Mouse (Mus musculus) E14TG2a.4 (cell line): ENCODE data around the gene Pstpip1.

Experiments used
- H3K27me3 ChIP-seq: 2 replicates; pipeline ENCODE4 v1.6.1; 2014; ENCODE audit warnings: low read length, control low read depth; ENCODE audit not compliant: insufficient read depth
- H3K36me3 ChIP-seq: 2 replicates; pipeline ENCODE4 v1.6.1; 2014; ENCODE audit warnings: low read length, control low read depth; ENCODE audit not compliant: insufficient read depth
- H3K4me1 ChIP-seq: replicated peaks from 2 replicates; pipeline ENCODE4 v1.6.1; 2014; ENCODE audit warnings: low read depth, low read length, control low read depth
- H3K4me3 ChIP-seq: replicated peaks from 2 replicates; pipeline ENCODE4 v1.5.1; 2014; ENCODE audit warnings: mild to moderate bottlenecking, low read length
- H3K9me3 ChIP-seq: 2 replicates; pipeline ENCODE4 v1.6.1; 2014; ENCODE audit warnings: low read length, control low read depth
- CTCF ChIP-seq: conservative IDR thresholded peaks from 2 replicates; pipeline ENCODE4 v1.5.1; 2014; ENCODE audit warnings: low read length
- NANOG ChIP-seq: IDR thresholded peaks from 2 replicates; pipeline ENCODE4 v1.6.1; 2014; ENCODE audit warnings: borderline replicate concordance, low read length, mixed read lengths
- POU5F1 ChIP-seq: IDR thresholded peaks from 2 replicates; pipeline ENCODE4 v1.6.1; 2014; ENCODE audit warnings: low read length, borderline replicate concordance

Pstpip1 gene

DNA sequence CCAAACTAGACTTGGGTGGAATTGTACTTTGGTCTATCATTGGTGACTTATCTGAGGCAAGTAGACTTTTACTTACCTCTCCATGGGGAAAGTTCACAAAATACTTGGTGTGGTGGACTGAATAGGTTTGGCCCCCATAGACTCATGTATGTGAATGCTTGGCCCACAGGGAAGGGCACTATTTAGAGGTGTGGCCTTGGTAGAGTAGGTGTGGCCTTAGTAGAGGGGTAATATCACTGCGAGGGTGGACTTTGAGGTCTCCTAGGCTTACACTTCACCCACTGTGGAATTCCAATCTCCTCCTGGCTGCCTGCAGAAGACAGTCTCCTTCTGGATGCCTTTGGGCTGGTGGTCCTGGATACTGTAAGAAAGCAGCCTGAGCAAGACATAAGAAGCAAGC is 21.1 kb upstream of the Pstpip1 start:
- H3K36me3 ChIP-seq, result no peaks in the 10 kb centered on the region
- H3K27me3 ChIP-seq, result no peaks in the 10 kb centered on the region
- TF ChIP-seq POU5F1 (no peak), CTCF (no peak), NANOG (no peak)
- H3K4me3 ChIP-seq, result no peak overlapping the region
- H3K9me3 ChIP-seq, result peaks cover 9% of the 10 kb centered on the region
- peaks cover 47% of the 10 kb centered on the region for H3K4me1 ChIP-seq

DNA sequence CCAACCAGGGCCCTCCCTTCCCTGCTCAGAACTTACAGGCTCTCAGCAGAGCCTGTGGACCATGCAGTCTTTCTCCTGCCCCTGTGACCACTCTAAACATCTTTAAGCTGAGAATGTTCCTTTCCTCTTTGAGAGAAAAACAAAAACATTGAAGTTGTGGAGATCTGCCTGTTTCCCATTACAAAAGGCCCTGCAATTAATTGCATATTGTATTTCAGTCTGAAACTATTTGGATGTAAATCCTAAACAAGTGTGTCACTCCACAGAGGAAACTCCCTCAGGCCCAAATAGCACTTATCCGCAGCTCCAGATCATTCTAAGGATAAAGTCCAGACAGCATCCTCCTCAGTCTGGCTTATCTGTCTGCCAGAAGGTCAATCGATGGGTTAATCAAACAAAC is 16.9 kb upstream of the Pstpip1 start:
- no peaks in the 10 kb centered on the region for H3K27me3 ChIP-seq
- H3K9me3 ChIP-seq, result peaks cover 9% of the 10 kb centered on the region
- TF ChIP-seq POU5F1 (no peak), CTCF (no peak), NANOG (no peak; the same call in 1 of the 2 replicates)
- peaks cover 67% of the 10 kb centered on the region for H3K4me1 ChIP-seq
- no peaks in the 10 kb centered on the region for H3K36me3 ChIP-seq
- H3K4me3 ChIP-seq, result no peak overlapping the region

DNA sequence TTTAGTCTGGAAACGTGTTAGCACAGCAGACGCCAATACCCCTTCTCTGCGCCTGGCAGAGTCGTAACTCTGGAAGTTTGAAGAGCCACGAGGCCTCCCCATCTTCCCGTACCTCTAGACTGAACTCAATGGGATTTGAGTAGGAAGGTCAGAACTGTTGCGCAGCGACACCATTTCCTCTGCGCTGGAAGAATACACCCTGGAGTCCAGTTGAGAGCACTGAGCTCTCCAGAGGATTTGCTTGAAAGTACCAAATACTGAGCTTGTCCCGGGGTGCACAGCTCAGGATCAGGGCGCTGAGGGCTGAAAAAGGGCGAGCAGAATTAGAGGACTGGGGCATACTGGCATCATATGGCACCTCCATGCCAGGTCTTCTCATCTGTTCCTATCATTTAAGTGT is 14.9 kb upstream of the Pstpip1 start:
- peak overlapping the region; percentile 78 for H3K4me3 ChIP-seq
- H3K9me3 ChIP-seq, result no peaks in the 10 kb centered on the region
- peaks cover 6% of the 10 kb centered on the region; the same call in 1 of the 2 replicates for H3K27me3 ChIP-seq
- H3K4me1 ChIP-seq, result peaks cover 56% of the 10 kb centered on the region
- TF ChIP-seq POU5F1 (no peak), CTCF (no peak), NANOG (peak; percentile 14; the same call in 1 of the 2 replicates)
- H3K36me3 ChIP-seq, result no peaks in the 10 kb centered on the region

DNA sequence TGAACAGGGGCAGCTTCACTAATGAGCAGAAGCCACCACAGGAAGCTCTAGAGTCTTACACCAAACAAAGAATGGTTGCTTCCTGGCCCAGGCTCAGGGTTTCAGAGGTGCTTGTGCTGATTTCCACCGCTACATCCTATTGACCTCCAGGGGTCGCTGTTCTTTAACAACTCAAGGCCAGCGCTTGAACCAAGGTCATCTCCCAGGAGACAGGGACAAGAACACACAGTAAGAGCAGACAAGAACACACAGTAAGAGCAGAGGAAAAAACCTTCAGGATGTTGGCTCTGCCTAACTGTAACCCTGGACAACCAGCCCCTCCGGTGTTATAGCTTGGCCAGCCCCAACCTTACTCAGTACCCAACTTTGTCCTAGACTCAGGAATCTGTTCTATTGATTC is 14.5 kb upstream of the Pstpip1 start:
- peaks cover 52% of the 10 kb centered on the region for H3K4me1 ChIP-seq
- TF ChIP-seq POU5F1 (no peak), NANOG (no peak), CTCF (peak; percentile 89)
- peak overlapping the region; percentile 78 for H3K4me3 ChIP-seq
- H3K9me3 ChIP-seq, result no peaks in the 10 kb centered on the region
- H3K36me3 ChIP-seq, result no peaks in the 10 kb centered on the region
- peaks cover 6% of the 10 kb centered on the region; the same call in 1 of the 2 replicates for H3K27me3 ChIP-seq

DNA sequence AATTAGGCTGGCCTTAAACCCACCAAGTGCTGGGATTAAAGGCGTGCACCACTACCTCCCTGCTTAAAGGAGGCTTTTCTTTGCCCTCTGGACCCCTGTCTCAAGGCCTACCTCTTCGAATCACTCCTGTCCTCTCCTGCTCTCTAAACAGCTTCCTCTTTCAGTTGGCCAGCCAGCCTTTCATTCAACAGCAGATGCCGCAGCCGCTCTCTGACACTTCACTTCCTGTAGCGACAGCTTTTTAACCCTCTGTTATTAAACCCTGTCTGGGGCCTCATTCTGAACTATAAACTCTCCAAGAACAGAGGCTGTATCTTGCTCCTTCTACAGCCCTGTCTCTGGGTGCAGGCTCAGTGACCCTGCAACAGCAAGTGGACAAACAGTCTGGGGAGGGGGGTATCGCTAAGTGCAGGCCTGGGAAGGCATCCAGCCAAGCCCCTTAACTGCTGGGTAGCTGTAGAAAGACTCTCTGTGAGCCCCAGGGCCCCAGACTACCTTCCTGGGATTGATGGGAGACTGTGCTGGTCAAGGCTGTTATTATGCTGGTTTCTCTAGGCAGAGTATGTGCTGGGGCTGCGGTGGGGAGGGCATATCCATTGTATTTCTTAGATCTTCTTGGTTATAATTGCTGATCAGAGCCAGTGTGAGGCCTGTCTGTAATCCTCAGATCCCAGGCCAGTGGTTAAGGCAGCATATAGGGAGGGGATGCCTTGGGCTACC is 13.7 kb upstream of the Pstpip1 start:
- no peaks in the 10 kb centered on the region for H3K36me3 ChIP-seq
- H3K9me3 ChIP-seq, result no peaks in the 10 kb centered on the region
- H3K27me3 ChIP-seq, result peaks cover 6% of the 10 kb centered on the region; the same call in 1 of the 2 replicates
- peaks cover 46% of the 10 kb centered on the region for H3K4me1 ChIP-seq
- TF ChIP-seq CTCF (no peak), POU5F1 (no peak), NANOG (no peak)
- H3K4me3 ChIP-seq, result no peak overlapping the region; the same call in 1 of the 2 replicates

DNA sequence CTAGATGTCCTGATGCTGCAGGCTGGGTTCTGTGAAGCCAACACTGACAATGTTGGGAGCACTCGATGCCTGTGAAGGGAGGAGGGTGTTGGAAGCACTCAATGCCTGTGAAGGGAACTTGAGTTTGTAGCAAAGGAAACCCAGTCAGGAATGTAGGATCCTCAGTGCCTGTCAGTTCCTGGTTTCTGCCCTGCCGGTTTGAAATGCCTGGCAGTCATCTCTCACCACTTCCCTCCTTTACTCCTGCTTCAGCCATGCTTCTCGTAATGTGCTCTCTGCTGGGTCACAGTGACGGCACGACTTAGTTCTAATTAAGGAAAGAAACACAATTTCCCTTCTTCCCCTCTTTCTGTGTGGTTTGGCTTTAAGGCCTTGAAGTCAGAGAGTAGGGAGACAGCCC is 10.2 kb upstream of the Pstpip1 start:
- Histone ChIP-seq H3K9me3 (no peaks in the 10 kb centered on the region), H3K4me1 (peaks cover 19% of the 10 kb centered on the region), H3K36me3 (no peaks in the 10 kb centered on the region), H3K27me3 (peaks cover 6% of the 10 kb centered on the region; the same call in 1 of the 2 replicates), H3K4me3 (no peak overlapping the region)
- TF ChIP-seq POU5F1 (no peak), CTCF (no peak), NANOG (no peak)

DNA sequence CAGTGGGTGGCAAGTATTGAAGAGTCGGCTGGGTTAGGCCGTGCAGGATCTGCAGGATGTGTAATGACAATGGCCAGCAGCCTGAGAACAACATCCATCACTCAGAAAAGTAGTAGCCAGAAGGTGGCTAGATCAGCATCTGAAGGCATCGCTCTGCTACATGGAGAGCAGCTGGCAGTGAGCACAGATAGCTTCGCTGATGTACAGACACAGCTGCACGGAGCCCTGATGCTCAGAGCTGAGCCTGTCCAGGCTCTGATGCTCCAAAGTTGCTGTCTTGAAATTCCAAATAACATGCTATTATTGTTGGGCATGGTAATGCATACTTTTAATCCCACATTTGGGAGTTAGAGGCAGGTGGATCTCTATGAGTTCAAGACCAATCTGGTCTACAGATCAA is 3.2 kb upstream of the Pstpip1 start:
- peaks cover 24% of the 10 kb centered on the region for H3K4me1 ChIP-seq
- no peaks in the 10 kb centered on the region for H3K9me3 ChIP-seq
- peaks cover 25% of the 10 kb centered on the region for H3K27me3 ChIP-seq
- no peaks in the 10 kb centered on the region for H3K36me3 ChIP-seq
- TF ChIP-seq CTCF (no peak), POU5F1 (no peak), NANOG (no peak)
- H3K4me3 ChIP-seq, result no peak overlapping the region

DNA sequence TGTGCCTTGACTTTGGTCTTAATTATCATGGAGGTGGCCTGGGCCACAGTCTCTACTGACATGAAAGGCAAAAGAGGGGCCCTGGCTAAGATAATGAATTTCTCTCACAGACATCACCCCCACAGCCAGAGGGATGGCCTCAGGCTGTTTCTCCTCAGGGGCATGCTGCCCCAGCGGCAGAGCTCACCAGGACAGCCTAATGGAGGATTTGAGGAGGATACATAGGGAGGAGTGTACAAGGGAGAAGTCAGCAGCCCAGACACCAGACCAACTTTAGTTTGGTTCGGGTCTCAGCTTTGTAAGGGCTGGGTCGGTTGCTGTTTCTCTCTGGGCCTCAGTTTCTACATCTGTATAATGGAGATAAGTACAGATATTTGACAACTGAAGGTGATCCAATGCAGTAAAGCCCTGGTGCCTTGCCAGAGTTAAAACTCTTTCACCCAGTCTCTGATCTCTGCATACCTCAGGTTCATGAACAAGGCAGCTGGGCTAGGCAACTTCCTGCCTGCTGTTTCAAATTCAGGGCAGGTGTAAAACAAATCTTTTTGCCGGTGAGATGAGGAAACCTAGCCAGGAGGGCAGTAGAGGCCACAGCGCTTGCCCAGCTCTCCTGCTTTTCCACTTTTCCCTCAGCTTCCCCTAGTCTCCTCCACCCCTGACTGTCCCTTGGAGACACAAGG is 924 bp downstream of the Pstpip1 start:
- Histone ChIP-seq H3K4me1 (peaks cover 28% of the 10 kb centered on the region), H3K27me3 (peaks cover 27% of the 10 kb centered on the region), H3K4me3 (peak overlapping the region; percentile 81), H3K9me3 (no peaks in the 10 kb centered on the region), H3K36me3 (no peaks in the 10 kb centered on the region)
- TF ChIP-seq NANOG (no peak), CTCF (no peak), POU5F1 (no peak)
